Mouse (Mus musculus): Measurements from ENCODE around the gene Tspan12.

GRCm38 (mm10) chr6:21774213-21774916 is 78.0 kb downstream of the Tspan12 start:
- TF ChIP-seq POLR2A (IDR thresholded peaks at IDR 0.05; ENCODE audit: borderline replicate concordance, control insufficient read depth, low read depth, low read length) (no peak), CTCF (IDR thresholded peaks at IDR 0.05; ENCODE audit: control insufficient read depth, insufficient read depth, low read length) (no peak)

Measured in bone marrow, adult 2 months (tissue).